Mouse (Mus musculus) small intestine, adult 2 months (tissue): Measurements from ENCODE around the gene Fam126a.

Source experiments
- CTCF ChIP-seq: fragments of 200-500 bp; IDR thresholded peaks from 2 replicates; pipeline ENCODE4 v1.5.1; 2012; ENCODE audit warnings: low read depth, mild to moderate bottlenecking, control low read depth, inconsistent platforms, low read length, moderate library complexity, mixed read lengths; ENCODE audit not compliant: insufficient replicate concordance, insufficient read length; ENCODE audit errors: extremely low read depth
- POLR2A ChIP-seq: fragments of 200-500 bp; IDR thresholded peaks from 2 replicates; pipeline ENCODE4 v1.6.1; 2012; ENCODE audit warnings: low read depth, mild to moderate bottlenecking, control low read depth, inconsistent platforms, low read length, moderate library complexity

DNA sequence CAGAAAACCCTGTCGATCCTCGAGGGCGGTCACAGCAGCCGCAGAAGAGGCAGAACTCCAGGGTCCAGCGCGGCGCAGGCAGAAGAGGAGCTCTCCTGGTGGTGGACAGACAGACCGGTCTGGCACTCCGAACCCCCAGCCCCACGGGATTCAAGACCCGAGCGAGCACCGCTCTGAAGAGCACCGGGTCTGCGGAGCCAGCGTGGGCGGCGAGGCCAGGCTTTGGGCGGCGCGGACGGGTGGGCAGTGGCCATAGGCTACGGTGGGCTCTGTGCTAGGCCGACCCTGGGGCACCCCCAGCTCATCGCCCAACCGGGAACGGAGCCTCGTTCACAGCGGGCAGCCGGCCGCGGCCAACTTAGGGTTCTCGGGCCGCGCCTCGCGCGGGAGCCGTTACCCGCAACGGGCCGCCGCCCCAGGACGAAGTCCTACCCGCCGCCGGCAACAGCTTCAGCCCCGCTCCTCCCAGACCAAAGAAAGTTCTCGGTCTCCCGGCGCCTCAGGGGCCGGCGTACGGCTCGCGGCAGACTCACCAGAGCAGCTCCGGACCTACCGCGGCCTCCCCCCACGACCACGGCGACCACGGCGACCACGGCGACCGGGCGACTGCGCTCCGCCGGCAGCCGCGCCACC is 428 bp downstream of the Fam126a start:
- TF ChIP-seq POLR2A (no peak), CTCF (no peak)
